Mouse (Mus musculus) heart, postnatal 0 days (tissue): ENCODE measurements at regions not wholly inside any gene's neighbourhood (a gene's known extent, or its start where the extent isn't known, plus 50 kb on each side); places are given as distances from the start of the nearest gene placed in this dataset.

Experiments used
- CTCF ChIP-seq: IDR thresholded peaks from 2 replicates; pipeline ENCODE4 v1.5.1; 2016; ENCODE audit warnings: antibody characterized with exemption, control low read depth, low read depth
- EP300 ChIP-seq: IDR thresholded peaks from 2 replicates; pipeline ENCODE4 v1.6.1; 2016; ENCODE audit warnings: antibody characterized with exemption, low read depth

- TF ChIP-seq CTCF (peak; percentile 66), EP300 (no peak)
Measured at GRCm38 (mm10) chr7:95489666-95490065, 681.4 kb upstream of the Tenm4 start.
